Mouse (Mus musculus): Measurements from ENCODE around the gene Spag17. TPM values are rescaled to one million over a fixed set of nuclear protein-coding genes. Genes with fewer than 3 reads are reported as not detected.
A peak's percentile ranks its signal among the peaks of the same experiment; 100 is the strongest.

Gene Spag17
- polyA plus RNA-seq, 1 experiment from 2014 or later: 0.66 TPM

DNA sequence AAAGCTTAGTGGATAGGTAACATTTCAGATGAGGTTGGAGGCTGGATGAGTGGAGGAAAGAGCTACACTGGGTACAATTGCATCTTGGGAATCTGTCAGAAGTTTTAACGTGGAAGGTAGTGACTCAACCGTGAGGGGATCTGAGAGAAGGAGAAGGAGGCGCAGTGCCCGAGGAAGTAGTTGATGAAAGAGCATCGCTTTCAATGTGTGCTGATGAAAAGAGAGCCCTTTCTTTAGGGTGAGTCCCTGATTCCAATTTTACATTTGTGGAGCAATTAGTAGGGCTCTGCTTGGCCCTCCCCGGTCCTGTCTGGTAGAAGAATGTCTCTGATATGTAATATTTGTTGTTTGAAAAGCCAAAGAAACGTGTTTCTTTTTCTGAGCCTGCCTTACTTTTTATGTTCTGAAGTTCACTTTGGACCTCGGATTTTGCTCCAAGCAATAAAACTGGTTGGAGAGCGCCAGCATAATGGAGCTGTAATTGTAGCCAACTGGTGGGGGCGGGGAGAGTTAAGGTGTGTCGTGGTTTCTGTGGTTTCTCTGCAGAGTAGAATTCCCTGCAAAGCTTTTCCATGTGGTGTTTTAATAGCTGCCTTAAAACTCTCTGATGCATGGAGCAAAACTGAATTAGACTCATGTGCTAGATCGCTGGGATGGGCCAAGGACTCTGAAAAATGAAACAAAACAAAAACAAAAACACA lies 45.9 kb downstream of the Spag17 start:
- Histone ChIP-seq H3K9ac (ENCODE audit: low read depth, low read length) (no peak overlapping the region), H3K4me1 (replicated peaks; ENCODE audit: insufficient read depth, low read length) (no peaks in the 10 kb centered on the region), H3K4me2 (ENCODE audit: low read length) (no peak overlapping the region), H3K4me3 (replicated peaks; ENCODE audit: low read depth, low read length) (no peak overlapping the region), H3K36me3 (ENCODE audit: insufficient read depth, low read length) (no peaks in the 10 kb centered on the region), H3K27ac (no peak overlapping the region), H3K9me3 (replicated peaks; ENCODE audit: low read length) (no peaks in the 10 kb centered on the region), H3K27me3 (ENCODE audit: insufficient read depth, low read length) (no peaks in the 10 kb centered on the region)
- 34% methylated on average over 12 of the region's 12 CpGs for WGBS
- peak; percentile 42 for DNase-seq (ENCODE audit: low spot score)
- TF ChIP-seq CTCF (IDR thresholded peaks at IDR 0.05; ENCODE audit: low read depth): no peak
- no peak for ATAC-seq (replicated peaks; ENCODE audit: low FRiP score, low read depth)

DNA sequence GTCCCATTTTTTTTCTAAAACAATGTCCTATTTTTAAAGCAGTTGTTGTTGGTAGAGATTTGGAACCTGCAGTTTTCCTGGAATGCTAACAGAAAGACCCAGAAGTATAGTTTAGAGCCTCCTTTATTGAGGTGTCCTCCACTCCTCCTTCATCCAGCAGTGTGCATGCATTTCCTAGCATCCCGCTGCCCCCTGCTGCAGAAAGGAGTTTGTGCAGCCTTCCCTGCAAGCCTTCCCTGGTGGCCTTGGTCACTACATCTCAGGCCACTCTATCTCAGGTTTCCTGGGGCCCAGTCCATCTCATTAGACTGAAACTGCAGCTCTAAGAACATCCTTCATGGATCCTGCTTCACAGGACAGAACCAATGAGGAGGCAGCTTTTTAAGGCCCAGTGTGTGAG lies 51.0 kb downstream of the Spag17 start:
- no peaks in the 10 kb centered on the region for H3K9me3 ChIP-seq (replicated peaks; ENCODE audit: low read length)
- no peaks in the 10 kb centered on the region for H3K27me3 ChIP-seq (ENCODE audit: insufficient read depth, low read length)
- WGBS: 38% methylated on average over 1 of the region's 1 CpGs
- no peak overlapping the region for H3K4me2 ChIP-seq (ENCODE audit: low read length)
- ATAC-seq (replicated peaks; ENCODE audit: low FRiP score, low read depth) (no peak), DNase-seq (ENCODE audit: low spot score) (peak; percentile 42)
- peak; percentile 74 for TF ChIP-seq CTCF (IDR thresholded peaks at IDR 0.05; ENCODE audit: low read depth)
- no peak overlapping the region for H3K27ac ChIP-seq
- no peak overlapping the region for H3K9ac ChIP-seq (ENCODE audit: low read depth, low read length)
- no peak overlapping the region for H3K4me3 ChIP-seq (replicated peaks; ENCODE audit: low read depth, low read length)
- no peaks in the 10 kb centered on the region for H3K36me3 ChIP-seq (ENCODE audit: insufficient read depth, low read length)
- H3K4me1 ChIP-seq (replicated peaks; ENCODE audit: insufficient read depth, low read length): no peaks in the 10 kb centered on the region

DNA sequence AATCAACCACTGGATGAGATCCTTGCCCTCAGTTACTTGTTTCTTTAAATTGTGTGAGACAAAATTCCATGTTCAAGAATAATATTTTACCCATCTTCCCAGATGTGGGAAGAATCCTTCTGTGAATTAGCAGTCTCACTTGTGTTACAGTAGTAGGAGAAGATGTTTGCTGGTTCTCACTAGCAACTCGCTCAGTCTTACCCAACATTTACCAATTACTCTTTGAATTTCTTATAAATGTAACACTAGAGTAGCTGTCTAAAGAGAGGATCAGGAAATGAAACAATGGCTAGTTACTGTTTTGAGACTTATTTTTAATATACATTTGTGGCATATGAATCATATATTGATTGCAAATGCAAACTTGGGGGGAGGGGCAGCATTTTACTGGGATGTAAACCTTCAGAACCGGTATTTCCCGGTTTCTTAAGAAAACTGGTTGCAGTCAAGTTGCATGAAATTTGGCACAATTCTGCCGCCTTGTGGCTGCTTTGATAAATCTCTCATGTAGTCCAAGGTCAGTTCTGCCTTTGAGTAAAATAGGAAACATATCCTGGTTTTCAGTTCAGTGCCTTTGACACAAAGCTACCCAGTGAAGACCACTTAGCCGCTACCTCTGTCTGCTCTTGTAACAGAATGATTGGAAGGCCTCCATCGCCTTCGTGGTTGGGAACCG lies 53.5 kb downstream of the Spag17 start:
- H3K27me3 ChIP-seq (ENCODE audit: insufficient read depth, low read length): no peaks in the 10 kb centered on the region
- 0 out of 2 replicates have a peak, but pooled peaks have one; percentile 25 for ATAC-seq (replicated peaks; ENCODE audit: low FRiP score, low read depth)
- no peak overlapping the region for H3K4me2 ChIP-seq (ENCODE audit: low read length)
- 32% methylated on average over 8 of the region's 8 CpGs for WGBS
- no peak overlapping the region for H3K27ac ChIP-seq
- DNase-seq (ENCODE audit: low spot score): peak; percentile 72
- no peaks in the 10 kb centered on the region for H3K4me1 ChIP-seq (replicated peaks; ENCODE audit: insufficient read depth, low read length)
- no peaks in the 10 kb centered on the region for H3K36me3 ChIP-seq (ENCODE audit: insufficient read depth, low read length)
- no peak overlapping the region for H3K9ac ChIP-seq (ENCODE audit: low read depth, low read length)
- no peaks in the 10 kb centered on the region for H3K9me3 ChIP-seq (replicated peaks; ENCODE audit: low read length)
- peak; percentile 79 for TF ChIP-seq CTCF (IDR thresholded peaks at IDR 0.05; ENCODE audit: low read depth)
- no peak overlapping the region for H3K4me3 ChIP-seq (replicated peaks; ENCODE audit: low read depth, low read length)

DNA sequence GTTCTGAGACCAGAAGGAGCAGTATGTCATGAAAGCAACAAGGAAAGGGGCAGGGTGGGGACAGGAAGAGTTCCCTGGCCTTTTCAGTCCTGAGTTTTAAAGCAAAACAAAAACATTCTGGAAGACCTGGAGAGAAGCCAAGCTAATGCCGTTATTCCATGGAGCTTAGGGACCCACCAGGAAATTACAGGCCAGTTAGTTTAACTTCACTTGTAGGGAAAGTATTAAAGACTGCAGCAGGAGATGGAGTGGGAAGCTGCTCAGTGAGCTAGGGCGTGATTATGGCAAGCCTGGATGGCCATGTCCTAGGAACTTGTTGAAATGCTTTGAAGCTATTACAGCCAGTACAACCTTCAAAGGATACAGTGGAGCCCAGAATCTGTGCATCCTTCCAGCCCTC lies 60.0 kb downstream of the Spag17 start:
- Histone ChIP-seq H3K4me3 (replicated peaks; ENCODE audit: low read depth, low read length) (no peak overlapping the region), H3K27me3 (ENCODE audit: insufficient read depth, low read length) (no peaks in the 10 kb centered on the region), H3K9me3 (replicated peaks; ENCODE audit: low read length) (no peaks in the 10 kb centered on the region), H3K4me1 (replicated peaks; ENCODE audit: insufficient read depth, low read length) (no peaks in the 10 kb centered on the region), H3K4me2 (ENCODE audit: low read length) (no peak overlapping the region), H3K9ac (ENCODE audit: low read depth, low read length) (no peak overlapping the region), H3K36me3 (ENCODE audit: insufficient read depth, low read length) (no peaks in the 10 kb centered on the region), H3K27ac (no peak overlapping the region)
- TF ChIP-seq CTCF (IDR thresholded peaks at IDR 0.05; ENCODE audit: low read depth): no peak
- 44% methylated on average over 2 of the region's 2 CpGs for WGBS
- DNase-seq (ENCODE audit: low spot score): peak; percentile 40
- ATAC-seq (replicated peaks; ENCODE audit: low FRiP score, low read depth): no peak

DNA sequence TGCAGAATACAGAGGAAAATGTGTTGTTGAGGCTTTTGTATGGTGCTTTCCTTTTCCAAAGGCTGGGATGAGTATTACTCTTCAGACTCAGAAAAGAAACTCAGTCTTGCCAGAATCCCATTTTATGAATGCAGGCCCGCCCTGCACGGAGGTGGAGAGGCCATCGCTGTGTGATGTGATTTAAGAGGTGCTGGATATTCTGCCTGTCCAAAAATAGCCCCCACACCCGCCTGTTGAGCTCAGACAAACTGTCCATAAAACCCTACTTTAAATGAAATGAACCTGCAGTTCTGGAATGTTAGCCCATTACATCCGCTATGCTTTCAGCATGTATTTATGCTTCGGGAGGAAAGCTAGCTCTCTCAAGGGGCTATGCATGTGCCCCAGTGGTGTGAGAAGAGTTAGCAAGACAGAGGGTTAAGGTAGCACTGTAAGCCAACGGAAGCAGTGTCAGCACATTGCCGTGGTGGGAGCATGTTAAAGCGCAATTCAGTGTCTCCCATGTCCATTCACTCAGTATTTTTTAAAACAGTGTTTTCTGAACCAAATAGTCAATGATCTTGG lies 68.9 kb downstream of the Spag17 start:
- no peak overlapping the region for H3K9ac ChIP-seq (ENCODE audit: low read depth, low read length)
- no peak for ATAC-seq (replicated peaks; ENCODE audit: low FRiP score, low read depth)
- H3K4me3 ChIP-seq (replicated peaks; ENCODE audit: low read depth, low read length): no peak overlapping the region
- no peak overlapping the region for H3K4me2 ChIP-seq (ENCODE audit: low read length)
- no peaks in the 10 kb centered on the region for H3K4me1 ChIP-seq (replicated peaks; ENCODE audit: insufficient read depth, low read length)
- 53% methylated on average over 9 of the region's 9 CpGs for WGBS
- H3K36me3 ChIP-seq (ENCODE audit: insufficient read depth, low read length): no peaks in the 10 kb centered on the region
- TF ChIP-seq CTCF (IDR thresholded peaks at IDR 0.05; ENCODE audit: low read depth): no peak
- no peak for DNase-seq (ENCODE audit: low spot score)
- no peaks in the 10 kb centered on the region for H3K9me3 ChIP-seq (replicated peaks; ENCODE audit: low read length)
- H3K27me3 ChIP-seq (ENCODE audit: insufficient read depth, low read length): no peaks in the 10 kb centered on the region
- no peak overlapping the region for H3K27ac ChIP-seq

DNA sequence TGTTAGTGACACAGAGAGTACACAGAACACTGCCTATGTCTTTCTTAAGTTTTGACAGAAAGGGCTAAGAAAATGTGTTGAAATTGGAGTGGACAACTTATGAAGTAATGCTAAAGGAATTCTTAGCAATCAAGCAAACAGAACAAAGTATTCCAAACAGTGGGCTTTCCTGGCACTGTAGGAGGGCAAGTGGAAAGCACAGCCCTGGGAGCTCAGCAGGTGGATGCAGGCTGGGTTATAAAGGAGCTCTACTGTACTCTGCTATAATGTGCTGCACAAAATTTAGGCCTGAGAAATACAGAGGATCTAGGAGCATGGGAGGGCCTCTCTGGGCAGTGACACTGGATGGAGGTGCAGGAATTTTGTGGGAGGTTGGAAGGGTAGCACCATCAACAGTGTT lies 71.3 kb downstream of the Spag17 start:
- DNase-seq (ENCODE audit: low spot score) (no peak), ATAC-seq (replicated peaks; ENCODE audit: low FRiP score, low read depth) (no peak)
- Histone ChIP-seq H3K27ac (no peak overlapping the region), H3K27me3 (ENCODE audit: insufficient read depth, low read length) (no peaks in the 10 kb centered on the region), H3K4me1 (replicated peaks; ENCODE audit: insufficient read depth, low read length) (no peaks in the 10 kb centered on the region), H3K9me3 (replicated peaks; ENCODE audit: low read length) (no peaks in the 10 kb centered on the region), H3K4me3 (replicated peaks; ENCODE audit: low read depth, low read length) (no peak overlapping the region), H3K36me3 (ENCODE audit: insufficient read depth, low read length) (no peaks in the 10 kb centered on the region), H3K9ac (ENCODE audit: low read depth, low read length) (no peak overlapping the region), H3K4me2 (ENCODE audit: low read length) (no peak overlapping the region)
- no peak for TF ChIP-seq CTCF (IDR thresholded peaks at IDR 0.05; ENCODE audit: low read depth)
